15 mouse cellular contexts compared by ENCODE assay signal in genomic region chr11:114483823-114484667, GRCm38 (mm10).
DNase-seq lines count a peak whose midpoint lies in the region; ATAC-seq and TF ChIP-seq lines count a peak whose summit lies in the region.
"Had no signal": no experiment of that assay in that cellular context is flagged by ENCODE, and none has a peak within 500 bp of the region (broad histone marks: within the 10 kb centered on the region; RNA-seq: fewer than 3 reads in every experiment).

No protein-coding gene starts in this region.

- DNase-seq in forebrain, embryonic 10.5 days (ENCODE audit: extremely low spot score, low spot score): no peak
- DNase-seq in left cerebral cortex, adult 2 months (ENCODE audit: extremely low spot score in 1 of 2, low spot score in 2 of 2): peak; percentile 26 to 35
- no peak for DNase-seq in left cerebral cortex, adult 11 months (ENCODE audit: low spot score)
- peak; percentile 93 for DNase-seq in cerebellum, adult 9-10 months
- peak; percentile 41 for DNase-seq in right cerebral cortex, postnatal 14 days
- no peak for DNase-seq in embryo, embryonic 10.5 days (ENCODE audit: low spot score)
- no peak for DNase-seq in heart, embryonic 10.5 days (ENCODE audit: low spot score)
- DNase-seq: adrenal gland, postnatal 14 days; layer of hippocampus, adult 9-11 months; lung, embryonic 14.5 days; thymus, adult 18-20 months had no signal

- no peak overlapping the region for H3K9ac ChIP-seq in forebrain, embryonic 16.5 days (replicated peaks; ENCODE audit: low read depth, low read length)
- H3K9ac ChIP-seq: hindbrain, embryonic 15.5 days; kidney, embryonic 15.5 days; limb, embryonic 13.5 days; lung, embryonic 14.5 days had no signal

- no peak for ATAC-seq in forebrain, embryonic 16.5 days

- TF ChIP-seq CTCF in left cerebral cortex, adult 2 months (IDR thresholded peaks at IDR 0.05): no peak

- no peaks in the 10 kb centered on the region for H3K9me3 ChIP-seq in forebrain, embryonic 10.5 days
- H3K9me3 ChIP-seq in forebrain, embryonic 16.5 days (ENCODE audit: control insufficient read depth, low read length): no peaks in the 10 kb centered on the region
- no peaks in the 10 kb centered on the region for H3K9me3 ChIP-seq in heart, embryonic 10.5 days
- H3K9me3 ChIP-seq: hindbrain, embryonic 15.5 days; kidney, embryonic 15.5 days; limb, embryonic 13.5 days had no signal

- no peak overlapping the region for H3K4me2 ChIP-seq in forebrain, embryonic 16.5 days (ENCODE audit: low read length)
- H3K4me2 ChIP-seq: hindbrain, embryonic 15.5 days; kidney, embryonic 15.5 days; limb, embryonic 13.5 days; lung, embryonic 14.5 days had no signal

- H3K36me3 ChIP-seq in forebrain, embryonic 10.5 days (replicated peaks): no peaks in the 10 kb centered on the region
- no peaks in the 10 kb centered on the region for H3K36me3 ChIP-seq in forebrain, embryonic 16.5 days (ENCODE audit: control insufficient read depth, insufficient read depth)
- no peaks in the 10 kb centered on the region for H3K36me3 ChIP-seq in heart, embryonic 10.5 days
- H3K36me3 ChIP-seq: hindbrain, embryonic 15.5 days; kidney, embryonic 15.5 days; limb, embryonic 13.5 days had no signal

- intact Hi-C loops in left cerebral cortex, adult 2 months (cut with DNase I): loop anchor here (5.0 kb wide), 1 partner anchor 153 kb away; no protein-coding TSS in a partner anchor

- H3K27me3 ChIP-seq in forebrain, embryonic 10.5 days (ENCODE audit: poor library complexity, severe bottlenecking): peaks cover 45% of the 10 kb centered on the region
- H3K27me3 ChIP-seq in forebrain, embryonic 16.5 days (replicated peaks; ENCODE audit: control insufficient read depth, insufficient read depth, low read length): no peaks in the 10 kb centered on the region
- peaks cover 49% of the 10 kb centered on the region for H3K27me3 ChIP-seq in heart, embryonic 10.5 days (ENCODE audit: insufficient read depth, poor library complexity, severe bottlenecking)
- H3K27me3 ChIP-seq: hindbrain, embryonic 15.5 days had no signal

- no peak overlapping the region for H3K4me3 ChIP-seq in forebrain, embryonic 10.5 days
- H3K4me3 ChIP-seq in forebrain, embryonic 16.5 days (replicated peaks; ENCODE audit: low read length): no peak overlapping the region
- H3K4me3 ChIP-seq in left cerebral cortex, adult 2 months: no peak overlapping the region
- H3K4me3 ChIP-seq in heart, embryonic 10.5 days: no peak overlapping the region
- H3K4me3 ChIP-seq: hindbrain, embryonic 15.5 days; kidney, embryonic 15.5 days; limb, embryonic 13.5 days had no signal

- H3K4me1 ChIP-seq in forebrain, embryonic 10.5 days: peaks cover 29% of the 10 kb centered on the region
- peaks cover 22% of the 10 kb centered on the region for H3K4me1 ChIP-seq in forebrain, embryonic 16.5 days (replicated peaks; ENCODE audit: control insufficient read depth, insufficient read depth, low read length)
- H3K4me1 ChIP-seq in heart, embryonic 10.5 days: peaks cover 29% of the 10 kb centered on the region

- peak overlapping the region; percentile 35; the same call in 1 of the 2 replicates for H3K27ac ChIP-seq in forebrain, embryonic 10.5 days
- H3K27ac ChIP-seq in forebrain, embryonic 16.5 days (ENCODE audit: low read length): no peak overlapping the region
- no peak overlapping the region; the same call in 1 of the 2 replicates for H3K27ac ChIP-seq in left cerebral cortex, adult 2 months
- H3K27ac ChIP-seq in heart, embryonic 10.5 days: no peak overlapping the region
- H3K27ac ChIP-seq: hindbrain, embryonic 15.5 days; kidney, embryonic 15.5 days; limb, embryonic 13.5 days had no signal

- 82% methylated on average over 12 of the region's 12 CpGs for WGBS in forebrain, embryonic 10.5 days
- WGBS in forebrain, embryonic 16.5 days: 69% methylated on average over 12 of the region's 12 CpGs
- WGBS in heart, embryonic 10.5 days: 73% methylated on average over 12 of the region's 12 CpGs

Comparison
In these comparisons a context has a peak if more than half of its experiments do, and no peak if none do; other contexts are left out.
1. DNase-seq: peak in left cerebral cortex, adult 2 months (2 of 2), cerebellum, adult 9-10 months (single experiment) and right cerebral cortex, postnatal 14 days (single experiment); none in forebrain, embryonic 10.5 days (single experiment), left cerebral cortex, adult 11 months (single experiment), embryo, embryonic 10.5 days (single experiment) and heart, embryonic 10.5 days (single experiment).